Mouse (Mus musculus) heart, embryonic 15.5 days (tissue): ENCODE data around the gene Tmx2. TPM values are rescaled to one million over a fixed set of nuclear protein-coding genes. Genes with fewer than 3 reads are reported as not detected.

Experiments
- polyA plus RNA-seq: library from polyadenylated mRNA; unstranded; fragments of >200 nt; fragmentation: Nextera tagmentation; extraction: Ambion mirVana; gene quantifications from 2 replicates; pipeline ENCODE4 v1.2.1, GENCODE M21; 2015

The Tmx2 gene
- polyA plus RNA-seq, 1 experiment from 2014 or later = 158 TPM

Other genes with a start within 250 kb of the Tmx2 start
- gene Tfpi, start 202.4 kb downstream of the Tmx2 start, polyA plus RNA-seq = 70.3 and 70.6 TPM in 2 replicates
- gene Ctnnd1, start 28.4 kb downstream of the Tmx2 start, polyA plus RNA-seq = 57.6 and 62.9 TPM in 2 replicates
- 0.10 TPM in 2 replicates for gene Btbd18, start 20.1 kb downstream of the Tmx2 start, polyA plus RNA-seq
- 203 and 214 TPM in 2 replicates for gene Selenoh, start 8.4 kb downstream of the Tmx2 start, polyA plus RNA-seq
- not detected in 2 replicates for gene Gm28635, start 1.1 kb downstream of the Tmx2 start, polyA plus RNA-seq
- 22.1 and 22.2 TPM in 2 replicates for gene Med19, start 738 bp downstream of the Tmx2 start, polyA plus RNA-seq
- 20.2 and 22.4 TPM in 2 replicates for gene Zdhhc5, start 36.0 kb upstream of the Tmx2 start, polyA plus RNA-seq
- 12.8 and 18.6 TPM in 2 replicates for gene Clp1, start 48.2 kb upstream of the Tmx2 start, polyA plus RNA-seq
- gene Ypel4, start 54.9 kb upstream of the Tmx2 start, polyA plus RNA-seq = 3.0 and 3.8 TPM in 2 replicates
- 5.1 and 5.3 TPM in 2 replicates for gene Gm19426, start 64.5 kb upstream of the Tmx2 start, polyA plus RNA-seq
- gene Serping1, start 96.3 kb upstream of the Tmx2 start, polyA plus RNA-seq = 45.2 and 53.2 TPM in 2 replicates
- 128 and 145 TPM in 2 replicates for gene Ube2l6, start 119.7 kb upstream of the Tmx2 start, polyA plus RNA-seq
- 0.25 and 0.38 TPM in 2 replicates for gene Smtnl1, start 143.5 kb upstream of the Tmx2 start, polyA plus RNA-seq
- 76.6 TPM in 2 replicates for gene Timm10, start 147.9 kb upstream of the Tmx2 start, polyA plus RNA-seq
- 8.6 and 11.5 TPM in 2 replicates for gene Slc43a1, start 159.7 kb upstream of the Tmx2 start, polyA plus RNA-seq
- 1.9 and 2.1 TPM in 2 replicates for gene Rtn4rl2, start 207.6 kb upstream of the Tmx2 start, polyA plus RNA-seq